Mouse (Mus musculus): ENCODE measurements around the gene Ttll5.

DNA sequence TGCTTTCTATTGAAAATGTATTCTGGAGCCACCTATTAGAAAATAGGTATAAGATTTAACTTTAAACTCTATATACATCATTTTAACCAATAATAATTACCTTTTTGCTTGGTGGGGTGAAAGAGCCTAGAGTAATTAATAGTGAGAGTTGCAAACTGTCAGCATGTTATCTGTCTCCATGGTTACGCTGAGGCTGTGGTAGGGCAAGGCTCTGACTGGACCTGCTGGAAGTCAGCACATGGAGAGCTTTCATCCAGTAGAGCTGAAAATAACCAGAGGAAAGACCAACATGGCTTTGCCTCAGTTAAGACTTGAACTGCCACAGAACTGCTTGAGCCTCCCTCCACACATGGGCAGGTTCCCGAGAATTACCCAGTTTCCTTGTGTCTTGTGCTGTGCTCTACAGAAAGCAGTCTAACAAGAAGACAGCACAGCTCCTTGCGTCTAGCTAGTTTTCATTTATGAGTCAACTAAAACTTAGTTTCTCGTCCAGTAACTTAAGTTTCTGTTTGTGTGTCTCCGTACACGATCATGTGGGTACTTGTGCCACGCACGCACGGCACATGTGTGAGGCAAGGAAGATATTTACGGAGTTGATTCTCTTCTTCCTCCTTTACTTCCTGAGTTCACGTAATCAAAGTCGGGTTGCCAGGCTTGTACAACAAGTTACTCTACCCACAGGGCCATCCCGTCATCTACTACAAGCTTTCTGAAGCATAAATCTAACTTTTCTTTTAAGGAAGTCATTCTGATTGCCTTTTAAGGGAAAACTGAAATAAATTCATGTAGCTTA, 88.4 kb downstream of the Ttll5 start:
- TF ChIP-seq FLI1 (IDR thresholded peaks at IDR 0.05; ENCODE audit: low read length) = no peak
- TF ChIP-seq GATA1 (IDR thresholded peaks at IDR 0.05; ENCODE audit: borderline replicate concordance, low read length) = no peak
